Mouse (Mus musculus) hindbrain, embryonic 13.5 days (tissue): ENCODE measurements around the gene Aspg. TPM values are rescaled to one million over a fixed set of nuclear protein-coding genes. Genes with fewer than 3 reads are reported as not detected.
A peak's percentile ranks its signal among the peaks of the same experiment; 100 is the strongest.

Experiments used
- ATAC-seq: fragments of 200-750 bp; cut with Nextera tagmentation; 2 replicates; pipeline ENCODE4 v1.8.0; 2017; ENCODE audit warnings: moderate TSS enrichment; ENCODE audit not compliant: low FRiP score
- H3K27ac ChIP-seq: fragments of 300-500 bp; sonication (generic); 2 replicates; pipeline ENCODE4 v1.5.1; 2015; ENCODE audit warnings: inconsistent platforms, mild to moderate bottlenecking, moderate library complexity
- H3K27me3 ChIP-seq: fragments of 300-500 bp; sonication (generic); 2 replicates; pipeline ENCODE4 v1.6.1; 2015; ENCODE audit warnings: mild to moderate bottlenecking, inconsistent platforms
- H3K36me3 ChIP-seq: fragments of 300-500 bp; sonication (generic); 2 replicates; pipeline ENCODE4 v1.6.1; 2015; ENCODE audit warnings: mild to moderate bottlenecking, inconsistent platforms
- H3K4me1 ChIP-seq: fragments of 300-500 bp; sonication (generic); replicated peaks from 2 replicates; pipeline ENCODE4 v1.6.1; 2015; ENCODE audit warnings: inconsistent platforms
- H3K4me2 ChIP-seq: fragments of 300-500 bp; sonication (generic); 2 replicates; pipeline ENCODE4 v1.6.1; 2015; ENCODE audit warnings: inconsistent platforms, mild to moderate bottlenecking, moderate library complexity
- H3K4me3 ChIP-seq: fragments of 300-500 bp; sonication (generic); 2 replicates; pipeline ENCODE4 v1.5.1; 2015; ENCODE audit warnings: mild to moderate bottlenecking, inconsistent platforms
- H3K9ac ChIP-seq: fragments of 300-500 bp; sonication (generic); 2 replicates; pipeline ENCODE4 v1.6.1; 2015; ENCODE audit warnings: mild to moderate bottlenecking, inconsistent platforms
- H3K9me3 ChIP-seq: fragments of 300-500 bp; sonication (generic); 2 replicates; pipeline ENCODE4 v1.6.1; 2016; ENCODE audit warnings: inconsistent platforms
- WGBS: fragments of 180-500 bp; shearing (Covaris S2); methylation state at CpG from one replicate; pipeline ENCODE4 v1.1.7; 2015; 5-methylcytosine and 5-hydroxymethylcytosine counted together
- polyA plus RNA-seq: library from polyadenylated mRNA; unstranded; fragments of >200 nt; fragmentation: Nextera tagmentation; extraction: Ambion mirVana; gene quantifications from 2 replicates; pipeline ENCODE4 v1.2.1, GENCODE M21; 2015

The Aspg gene
- polyA plus RNA-seq, 1 experiment from 2014 or later: 0.27 TPM

DNA sequence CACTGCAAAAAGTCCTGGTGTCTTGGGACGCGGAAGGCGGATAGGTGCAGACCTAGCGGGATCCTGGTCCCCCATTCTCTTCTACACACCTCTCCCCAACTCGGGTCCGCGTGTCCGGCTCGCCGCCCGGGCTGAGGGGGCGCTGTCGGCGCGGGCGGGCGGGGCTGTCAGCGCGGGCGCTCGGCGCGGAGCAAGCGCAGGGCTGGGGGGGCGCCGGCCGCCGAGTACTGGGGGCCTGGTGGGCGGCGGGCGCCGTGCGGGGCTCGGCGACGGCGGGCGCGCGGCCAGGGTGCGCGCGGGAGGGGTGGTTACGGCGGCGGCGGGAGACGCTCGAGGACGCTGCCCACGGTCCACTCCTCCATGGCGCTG lies 37.3 kb downstream of the Aspg start:
- no peak for ATAC-seq
- peaks cover 85% of the 10 kb centered on the region for H3K27me3 ChIP-seq
- WGBS: 2% methylated on average over 16 of the region's 52 CpGs

DNA sequence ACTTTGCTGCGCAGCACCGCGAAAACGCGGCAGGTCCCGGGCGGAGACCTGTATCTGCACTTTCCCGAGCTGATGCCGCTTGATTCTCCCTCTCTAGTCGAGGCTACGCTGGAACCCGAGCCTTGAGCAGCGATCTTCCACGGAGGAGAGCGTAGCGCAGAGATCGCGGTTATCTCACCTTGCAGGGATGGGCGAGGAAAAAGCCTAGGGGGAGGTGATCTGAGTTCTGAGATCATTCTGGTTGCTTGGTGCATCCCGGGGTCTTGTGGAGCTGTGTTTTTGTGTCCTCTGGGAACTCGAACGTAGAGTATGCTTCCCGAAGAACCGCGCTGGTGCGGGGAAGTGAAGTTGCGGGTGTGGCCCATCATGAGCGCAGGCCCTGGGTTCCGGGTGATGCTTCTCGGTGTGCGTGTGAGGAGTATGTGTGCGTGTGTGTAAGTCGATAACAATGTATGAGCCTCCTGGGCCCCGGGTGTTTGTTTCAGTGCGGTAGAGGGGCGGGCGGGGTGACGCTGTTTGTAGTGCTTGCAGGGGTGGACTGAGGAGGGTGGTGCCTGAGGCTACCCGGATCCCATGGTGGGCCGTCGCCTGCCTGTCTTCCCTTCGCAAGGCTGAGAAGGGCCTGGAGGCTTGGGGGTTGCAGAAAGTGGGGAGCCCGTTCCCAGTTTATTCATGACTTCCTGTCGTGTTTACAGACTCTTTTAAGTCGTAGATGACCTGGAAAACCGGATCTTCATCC lies 38.1 kb downstream of the Aspg start:
- Histone ChIP-seq H3K4me2 (peak overlapping the region; percentile 87), H3K4me1 (peaks cover 65% of the 10 kb centered on the region), H3K9ac (peak overlapping the region; percentile 77), H3K27me3 (peaks cover 91% of the 10 kb centered on the region), H3K27ac (peak overlapping the region; percentile 72), H3K9me3 (no peaks in the 10 kb centered on the region), H3K36me3 (no peaks in the 10 kb centered on the region), H3K4me3 (peak overlapping the region; percentile 55)
- under 1% methylated on average over 46 of the region's 46 CpGs for WGBS
- no peak for ATAC-seq

More for the DNA sequence above, 37.3 kb downstream of the Aspg start:
- no peaks in the 10 kb centered on the region for H3K36me3 ChIP-seq
- H3K9me3 ChIP-seq: no peaks in the 10 kb centered on the region
- H3K4me1 ChIP-seq: peaks cover 59% of the 10 kb centered on the region
- H3K4me3 ChIP-seq: peak overlapping the region; percentile 55
- peak overlapping the region; percentile 87 for H3K4me2 ChIP-seq
- peak overlapping the region; percentile 72 for H3K27ac ChIP-seq
- peak overlapping the region; percentile 77 for H3K9ac ChIP-seq

- peaks cover 73% of the 10 kb centered on the region for H3K4me1 ChIP-seq
- peak overlapping the region; percentile 77 for H3K9ac ChIP-seq
- peak; percentile 36 for ATAC-seq
- H3K36me3 ChIP-seq: no peaks in the 10 kb centered on the region
- under 1% methylated on average over 37 of the region's 37 CpGs for WGBS
- H3K9me3 ChIP-seq: no peaks in the 10 kb centered on the region
- peak overlapping the region; percentile 87 for H3K4me2 ChIP-seq
- peaks cover 97% of the 10 kb centered on the region for H3K27me3 ChIP-seq
- H3K27ac ChIP-seq: no peak overlapping the region
- H3K4me3 ChIP-seq: peak overlapping the region; percentile 55
Measured at GRCm38 (mm10) chr12:112145211-112145874, 38.9 kb downstream of the Aspg start.

- Histone ChIP-seq H3K9me3 (no peaks in the 10 kb centered on the region), H3K36me3 (no peaks in the 10 kb centered on the region), H3K27ac (peak within 1 kb of the TSS; percentile 58), H3K4me3 (peak within 1 kb of the TSS; percentile 55), H3K4me1 (peaks cover 79% of the 10 kb centered on the region), H3K9ac (peak within 1 kb of the TSS; percentile 77), H3K4me2 (peak within 1 kb of the TSS; percentile 87), H3K27me3 (peaks cover 98% of the 10 kb centered on the region)
- peak; percentile 34 for ATAC-seq
- WGBS: under 1% methylated on average over 68 of the region's 68 CpGs
Measured at GRCm38 (mm10) chr12:112145875-112146651, 39.6 kb downstream of the Aspg start, which contains the start of gene Kif26a. Kif26a (plus strand) TSS chr12:112146208.

DNA sequence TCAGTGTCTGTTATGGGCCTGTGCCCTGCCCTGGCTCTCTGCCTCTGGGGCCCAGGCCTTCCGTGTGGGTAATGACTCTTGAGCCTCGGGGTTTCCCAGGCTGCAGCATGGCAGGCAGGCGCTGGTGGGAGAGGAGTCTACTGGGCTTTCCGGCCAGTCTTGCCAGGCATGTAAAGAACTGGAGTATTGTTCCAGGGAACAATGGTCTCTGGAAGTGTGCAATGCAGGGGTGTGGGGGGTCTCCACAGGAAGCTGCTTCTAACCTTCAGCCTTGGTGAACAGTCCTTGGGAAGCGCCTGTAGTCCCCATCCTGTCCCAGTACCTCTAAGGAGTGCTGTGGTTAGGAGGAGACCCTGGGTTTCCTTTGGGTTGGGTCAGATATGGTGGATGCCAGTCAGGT lies 40.9 kb downstream of the Aspg start:
- H3K4me2 ChIP-seq: peak overlapping the region; percentile 87
- ATAC-seq: no peak
- H3K9me3 ChIP-seq: no peaks in the 10 kb centered on the region
- H3K9ac ChIP-seq: peak overlapping the region; percentile 77
- WGBS: 33% methylated on average over 5 of the region's 5 CpGs
- peaks cover 85% of the 10 kb centered on the region for H3K4me1 ChIP-seq
- no peak overlapping the region for H3K27ac ChIP-seq
- H3K4me3 ChIP-seq: peak overlapping the region; percentile 55
- H3K36me3 ChIP-seq: no peaks in the 10 kb centered on the region
- peaks cover 97% of the 10 kb centered on the region for H3K27me3 ChIP-seq

GRCm38 (mm10) chr12:112150011-112150410 lies 43.5 kb downstream of the Aspg start:
- no peak overlapping the region for H3K27ac ChIP-seq
- 68% methylated on average over 7 of the region's 7 CpGs for WGBS
- peaks cover 77% of the 10 kb centered on the region for H3K4me1 ChIP-seq
- H3K4me2 ChIP-seq: peak overlapping the region; percentile 34
- H3K9me3 ChIP-seq: no peaks in the 10 kb centered on the region
- H3K9ac ChIP-seq: peak overlapping the region; percentile 20
- no peaks in the 10 kb centered on the region for H3K36me3 ChIP-seq
- H3K4me3 ChIP-seq: no peak overlapping the region
- H3K27me3 ChIP-seq: peaks cover 91% of the 10 kb centered on the region
- ATAC-seq: no peak

- Histone ChIP-seq H3K27me3 (peaks cover 78% of the 10 kb centered on the region), H3K4me2 (0 out of 2 replicates have a peak overlapping the region, but pooled peaks have one; percentile 6), H3K9ac (peak overlapping the region; percentile 43), H3K36me3 (no peaks in the 10 kb centered on the region), H3K4me3 (no peak overlapping the region), H3K4me1 (peaks cover 79% of the 10 kb centered on the region), H3K27ac (0 out of 2 replicates have a peak overlapping the region, but pooled peaks have one; percentile 30), H3K9me3 (no peaks in the 10 kb centered on the region)
- WGBS: 46% methylated on average over 12 of the region's 12 CpGs
- ATAC-seq: no peak
Measured at GRCm38 (mm10) chr12:112151244-112151979, 44.9 kb downstream of the Aspg start.

GRCm38 (mm10) chr12:112151980-112152362 lies 45.5 kb downstream of the Aspg start:
- Histone ChIP-seq H3K9ac (no peak overlapping the region), H3K27ac (no peak overlapping the region), H3K27me3 (peaks cover 73% of the 10 kb centered on the region), H3K9me3 (no peaks in the 10 kb centered on the region), H3K4me1 (peaks cover 79% of the 10 kb centered on the region), H3K36me3 (no peaks in the 10 kb centered on the region), H3K4me3 (no peak overlapping the region), H3K4me2 (no peak overlapping the region)
- ATAC-seq: no peak
- 51% methylated on average over 6 of the region's 6 CpGs for WGBS

DNA sequence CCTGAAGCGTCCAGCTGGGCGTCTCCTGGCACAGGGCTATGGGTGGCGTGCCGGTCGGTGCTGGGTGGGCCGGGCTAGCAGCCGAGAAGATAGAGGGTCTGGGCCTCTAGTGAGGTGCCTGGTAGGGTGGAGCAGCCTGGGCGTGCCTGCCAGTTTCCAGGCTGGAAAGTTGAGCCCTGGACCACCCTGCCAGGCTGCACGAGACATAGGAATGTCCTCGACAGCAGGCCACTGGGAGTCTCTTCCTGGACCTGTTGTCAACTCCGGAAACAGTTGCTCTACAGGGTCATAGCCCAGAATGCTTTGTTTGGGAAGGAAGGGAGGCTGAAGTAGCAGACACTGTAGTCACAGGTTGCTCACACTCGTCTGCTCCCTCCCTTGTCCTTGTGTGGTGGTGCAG lies 47.1 kb downstream of the Aspg start:
- Histone ChIP-seq H3K4me1 (peaks cover 73% of the 10 kb centered on the region), H3K4me3 (no peak overlapping the region), H3K27ac (no peak overlapping the region), H3K9me3 (no peaks in the 10 kb centered on the region), H3K36me3 (no peaks in the 10 kb centered on the region), H3K9ac (no peak overlapping the region), H3K4me2 (no peak overlapping the region), H3K27me3 (peaks cover 69% of the 10 kb centered on the region)
- WGBS: 72% methylated on average over 12 of the region's 12 CpGs
- no peak for ATAC-seq

GRCm38 (mm10) chr12:112154476-112154875 lies 48.0 kb downstream of the Aspg start:
- Histone ChIP-seq H3K27ac (peak overlapping the region; percentile 69), H3K9me3 (no peaks in the 10 kb centered on the region), H3K27me3 (peaks cover 69% of the 10 kb centered on the region), H3K4me3 (no peak overlapping the region), H3K4me1 (peaks cover 72% of the 10 kb centered on the region), H3K4me2 (no peak overlapping the region), H3K9ac (no peak overlapping the region), H3K36me3 (no peaks in the 10 kb centered on the region)
- 57% methylated on average over 5 of the region's 5 CpGs for WGBS
- no peak for ATAC-seq

- Histone ChIP-seq H3K4me3 (no peak overlapping the region), H3K27me3 (peaks cover 67% of the 10 kb centered on the region), H3K9me3 (no peaks in the 10 kb centered on the region), H3K4me2 (peak overlapping the region; percentile 19; the same call in 1 of the 2 replicates), H3K4me1 (peaks cover 62% of the 10 kb centered on the region), H3K27ac (peak overlapping the region; percentile 69), H3K36me3 (no peaks in the 10 kb centered on the region), H3K9ac (0 out of 2 replicates have a peak overlapping the region, but pooled peaks have one; percentile 0)
- WGBS: 38% methylated on average over 16 of the region's 16 CpGs
- ATAC-seq: 0 out of 2 replicates have a peak, but pooled peaks have one; percentile 19
Measured at GRCm38 (mm10) chr12:112155218-112156051, 49.0 kb downstream of the Aspg start.
